ENCODE assay signal across 14 mouse cellular contexts in genomic region chr19:44000720-44001119, GRCm38 (mm10). TPM values are rescaled to one million over a fixed set of nuclear protein-coding genes. Genes with fewer than 3 reads are reported as not detected.
"Had no signal": no experiment of that assay in that cellular context is flagged by ENCODE, and none has a peak within 500 bp of the region (broad histone marks: within the 10 kb centered on the region; RNA-seq: fewer than 3 reads in every experiment).

No protein-coding gene starts in this region.

- ATAC-seq: inflammation-experienced regulatory T-cells, adult 6 months; intestine, postnatal 0 days; midbrain, embryonic 15.5 days had no signal

- DNase-seq: kidney, adult 8-10 months; kidney, postnatal 25 days; layer of hippocampus, postnatal 36 days; lung, embryonic 14.5 days; lung, postnatal 10 days; lung, postnatal 4 days; retina, postnatal 1 day; right cerebral cortex, postnatal 4 days; thymus, postnatal 36 days had no signal

RNA-seq across cellular contexts. Expression of gene Cpn1, which starts 14.4 kb away (rescaled TPM):
- total RNA-seq: monocyte, adult 5-6 weeks had no signal

RNA-seq across cellular contexts. Expression of gene Cyp2c23, which starts 28.3 kb away (rescaled TPM):
- total RNA-seq: layer of hippocampus, postnatal 36 days; megakaryocyte, adult 5-6 weeks; monocyte, adult 5-6 weeks had no signal
